Mouse (Mus musculus): Measurements from ENCODE around the gene Khnyn.

DNA sequence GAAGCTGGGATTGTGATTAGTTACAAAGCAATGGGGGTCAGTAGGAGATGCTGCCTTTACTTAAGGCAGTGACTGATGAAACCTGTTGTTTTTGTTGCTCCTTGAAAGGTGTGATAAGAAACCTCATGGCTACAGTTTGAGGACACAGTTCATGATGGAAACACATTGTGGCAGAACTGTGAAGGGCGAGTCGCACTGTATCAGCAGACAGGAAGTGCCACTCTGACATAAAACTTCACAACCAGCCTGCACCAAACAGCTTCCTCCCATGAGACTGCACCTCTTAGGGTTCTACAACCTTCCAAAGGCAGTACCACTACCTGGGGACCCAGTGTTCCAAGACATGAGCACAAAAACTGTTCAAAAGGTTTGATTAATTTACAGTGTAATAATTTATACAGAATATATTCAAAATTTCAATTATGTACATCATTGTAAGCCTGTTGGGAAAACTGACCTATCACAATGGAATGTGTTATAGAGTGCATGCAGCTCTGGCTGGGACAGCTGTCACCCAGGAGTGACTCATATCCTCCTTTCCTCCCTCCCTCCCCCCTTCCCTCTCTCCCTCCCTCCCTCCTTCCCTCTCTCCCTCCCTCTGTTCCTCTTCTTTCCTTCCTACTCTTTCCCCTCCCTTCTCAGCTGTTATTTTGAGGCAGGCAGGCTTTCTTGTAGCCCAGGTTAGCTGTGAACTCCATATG is 61.7 kb downstream of the Khnyn start:
- no peak for TF ChIP-seq CTCF (IDR thresholded peaks at IDR 0.05; ENCODE audit: extremely low read depth, insufficient read length, insufficient replicate concordance, low read depth, low read length)
- no peak for TF ChIP-seq POLR2A (IDR thresholded peaks at IDR 0.05; ENCODE audit: low read depth, low read length)

All from small intestine, adult 2 months (tissue).